14 mouse cellular contexts compared by ENCODE assay signal in the genomic region with DNA sequence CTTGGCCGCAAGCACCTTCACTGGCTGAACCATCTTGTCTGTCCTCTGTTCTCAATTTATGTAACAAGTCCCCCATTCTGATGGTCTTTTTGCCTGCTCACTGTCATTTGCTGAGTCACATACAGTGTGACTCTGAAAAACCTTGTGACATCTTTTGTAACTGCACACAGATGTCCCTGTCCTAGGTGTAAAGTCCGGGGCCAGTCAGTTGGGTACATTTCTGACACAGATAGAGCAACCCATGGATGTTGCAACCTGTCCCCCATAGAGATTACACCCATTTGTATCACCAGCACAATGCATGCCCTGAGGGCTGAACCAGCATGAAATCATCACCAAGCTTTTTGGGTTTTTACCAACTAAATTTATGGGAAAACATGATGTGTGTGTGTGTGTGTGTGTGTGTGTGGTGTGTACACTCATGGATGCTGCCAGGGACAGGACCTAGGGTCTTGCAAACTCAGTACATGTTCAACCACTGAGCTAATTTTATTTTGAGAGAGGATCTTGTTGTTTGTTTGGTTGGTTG. TPM values are rescaled to one million over a fixed set of nuclear protein-coding genes. Genes with fewer than 3 reads are reported as not detected.
"Had no signal": no experiment of that assay in that cellular context is flagged by ENCODE, and none has a peak within 500 bp of the region (broad histone marks: within the 10 kb centered on the region; RNA-seq: fewer than 3 reads in every experiment).

No protein-coding gene starts in this region.

- H3K27ac ChIP-seq: kidney, embryonic 15.5 days; limb, embryonic 10.5 days; midbrain, embryonic 15.5 days; neural tube, embryonic 12.5 days; stomach, postnatal 0 days had no signal

- H3K36me3 ChIP-seq: kidney, embryonic 15.5 days; limb, embryonic 10.5 days; midbrain, embryonic 15.5 days; neural tube, embryonic 12.5 days had no signal

- H3K4me1 ChIP-seq: kidney, embryonic 15.5 days; limb, embryonic 10.5 days; midbrain, embryonic 15.5 days; neural tube, embryonic 12.5 days had no signal

- ATAC-seq: midbrain, embryonic 15.5 days had no signal

- DNase-seq: kidney, adult 2 months; kidney, postnatal 14 days; lung, embryonic 14.5 days; lung, postnatal 10 days; lung, postnatal 4 days; thymus, postnatal 4 days had no signal

- H3K27me3 ChIP-seq: kidney, embryonic 15.5 days; midbrain, embryonic 15.5 days; neural tube, embryonic 12.5 days had no signal

- H3K4me3 ChIP-seq: kidney, embryonic 15.5 days; limb, embryonic 10.5 days; megakaryocyte, embryonic 14.5 days; midbrain, embryonic 15.5 days; neural tube, embryonic 12.5 days had no signal

- H3K9me3 ChIP-seq: kidney, embryonic 15.5 days; limb, embryonic 10.5 days; midbrain, embryonic 15.5 days; neural tube, embryonic 12.5 days had no signal

- H3K4me2 ChIP-seq: kidney, embryonic 15.5 days; lung, embryonic 14.5 days; midbrain, embryonic 11.5 days; midbrain, embryonic 15.5 days; neural tube, embryonic 12.5 days had no signal

- H3K9ac ChIP-seq: kidney, embryonic 15.5 days; lung, embryonic 14.5 days; midbrain, embryonic 15.5 days; neural tube, embryonic 12.5 days had no signal

RNA-seq across cellular contexts. Expression of gene Acp7, which starts 14.9 kb away (rescaled TPM):
- polyA plus RNA-seq: kidney, adult 2 months; kidney, embryonic 15.5 days; large intestine, adult 2 months; limb, embryonic 10.5 days; lung, embryonic 14.5 days; midbrain, embryonic 11.5 days; neural tube, embryonic 12.5 days had no signal
